Mouse (Mus musculus) neutrophil, adult 65 days (primary cell): ENCODE measurements around the gene Rpl14. TPM values are rescaled to one million over a fixed set of nuclear protein-coding genes. Genes with fewer than 3 reads are reported as not detected.

Experiments used
- total RNA-seq: library from RNA; stranded (reverse); gene quantifications from 2 replicates; pipeline ENCODE4 v1.2.4, GENCODE M21; 2023

Rpl14 gene
- total RNA-seq, result 159 and 173 TPM in 2 replicates

DNA sequence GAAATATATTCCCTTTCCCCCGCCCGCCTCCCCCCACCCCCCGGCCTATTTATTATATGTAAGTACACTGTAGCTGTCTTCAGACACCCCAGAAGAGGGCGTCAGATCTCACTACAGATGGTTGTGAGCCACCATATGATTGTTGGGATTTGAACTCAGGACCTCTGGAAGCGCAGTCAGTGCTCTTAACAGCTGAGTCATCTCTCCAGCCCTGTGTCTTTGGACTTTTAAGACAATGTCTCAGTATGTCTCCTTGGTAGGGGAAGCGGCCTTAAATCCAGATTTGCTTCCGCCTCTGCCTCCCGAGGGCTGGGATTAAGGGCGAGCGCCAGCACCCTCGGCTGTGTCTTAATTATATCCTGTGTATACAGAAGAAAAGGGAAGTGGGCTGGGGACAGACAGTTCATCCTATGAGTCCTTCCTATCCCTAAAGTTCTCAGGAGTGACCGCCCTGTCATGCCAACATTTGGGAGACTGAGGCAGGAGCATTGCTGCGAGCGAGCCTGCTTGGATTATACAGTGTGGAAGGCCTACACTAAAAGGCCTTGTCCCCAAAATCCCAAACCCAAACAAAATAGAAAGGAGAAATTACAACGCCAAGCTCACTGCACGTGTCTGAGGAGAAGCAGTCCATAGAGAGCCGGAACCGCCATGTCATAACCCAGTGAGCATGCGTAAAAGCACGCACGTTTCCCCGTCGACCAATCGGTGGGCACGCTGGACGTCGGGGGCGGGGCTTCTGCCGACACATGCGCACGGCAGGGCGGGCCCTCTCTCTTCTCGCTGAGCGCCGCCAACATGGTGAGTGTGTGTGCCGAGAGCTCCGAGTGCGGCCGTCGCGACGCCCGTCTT lies at the start of gene Rpl14:
Rpl14 (plus strand) TSS at position 704 of the 852 bp plus-strand sequence.

DNA sequence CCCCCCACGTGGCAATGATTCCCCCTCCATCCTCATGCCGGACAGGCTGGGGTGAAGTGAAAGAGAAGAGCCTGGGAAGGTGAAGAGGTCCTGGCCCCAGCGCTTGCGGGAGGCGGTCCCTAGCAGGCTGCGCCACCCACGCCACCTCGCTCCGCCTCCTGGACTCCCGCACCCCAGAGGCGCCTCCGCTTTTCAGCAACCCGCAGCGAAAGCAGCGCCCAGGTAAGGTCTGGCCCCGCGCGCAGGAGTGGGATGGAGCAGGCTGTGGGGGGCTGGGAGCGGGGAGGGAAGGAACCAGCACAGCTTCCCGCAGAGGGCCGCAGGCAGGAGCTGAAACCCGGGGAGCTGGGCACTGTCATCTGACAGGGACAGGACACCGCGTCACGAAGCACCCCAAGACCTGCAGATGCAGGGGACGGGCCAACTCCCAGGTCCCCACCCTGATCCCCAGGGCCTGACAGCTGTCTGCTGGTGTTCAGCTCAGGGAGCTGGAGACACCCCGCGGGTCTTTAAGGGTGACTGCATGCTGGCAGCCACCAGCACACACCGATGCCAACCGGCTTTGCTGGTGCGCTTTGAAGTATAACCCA lies 31.5 kb upstream of the Rpl14 start, which contains the start of gene Entpd3:
Entpd3 (plus strand) TSS at position 157 of the 590 bp plus-strand sequence.

Other genes with a start within 250 kb of the Rpl14 start
- gene Eif1b, start 79.2 kb upstream of the Rpl14 start, total RNA-seq, result 39.3 and 41.8 TPM in 2 replicates
- gene Entpd3, start 31.6 kb upstream of the Rpl14 start, total RNA-seq, result 0.73 and 1.4 TPM in 2 replicates